In the genomic region with DNA sequence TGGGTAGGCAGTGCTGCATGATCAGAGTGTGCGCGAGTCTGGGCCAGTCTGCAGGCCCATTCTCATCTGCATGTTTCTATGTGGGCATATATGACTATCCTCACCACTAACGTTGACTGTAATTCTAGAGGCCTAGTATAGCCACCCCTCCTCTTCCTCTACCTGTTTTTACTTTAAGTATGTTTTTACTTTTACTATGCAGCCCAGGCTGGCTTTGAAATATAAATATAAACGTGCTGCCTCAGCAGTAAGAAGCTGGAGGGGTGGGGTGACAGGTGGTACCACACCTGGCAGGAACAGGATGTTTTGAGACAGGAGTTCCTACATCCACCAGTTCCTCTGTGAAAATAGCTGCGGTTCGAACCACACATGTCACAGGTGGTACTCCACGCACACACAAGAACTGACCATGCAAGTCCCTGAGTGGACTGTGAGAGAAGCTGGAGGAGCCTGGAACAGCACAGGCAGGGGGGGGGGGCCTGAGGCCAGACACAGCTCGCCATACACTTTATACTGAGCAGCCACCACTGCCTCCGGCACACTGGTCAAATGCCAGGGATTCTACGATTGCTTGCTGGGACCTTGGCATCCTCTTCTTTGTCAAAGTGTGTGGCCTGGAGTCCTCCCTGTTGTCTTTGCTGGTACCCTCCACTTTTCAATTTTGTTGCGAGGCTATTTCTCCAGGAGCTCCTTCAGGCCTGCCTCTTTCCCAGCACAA, we compare ENCODE assay signal across 17 mouse cellular contexts.
DNase-seq lines count a peak whose midpoint lies in the region; ATAC-seq and TF ChIP-seq lines count a peak whose summit lies in the region.
"Had no signal": no experiment of that assay in that cellular context is flagged by ENCODE, and none has a peak within 500 bp of the region (broad histone marks: within the 10 kb centered on the region; RNA-seq: fewer than 3 reads in every experiment).

No protein-coding gene starts in this region.

- no peaks in the 10 kb centered on the region for H3K79me2 ChIP-seq in heart, adult 2 months (replicated peaks; ENCODE audit: control insufficient read depth, insufficient read depth, low read length)

- intact Hi-C loops in heart, adult 2 months (cut with DNase I): no loop called here

- TF ChIP-seq EP300 in heart, adult 2 months (IDR thresholded peaks at IDR 0.05; ENCODE audit: insufficient read depth, low read depth, low read length): no peak

- peak; percentile 14 to 36 for DNase-seq in heart, adult 2 months
- no peak for DNase-seq in heart, embryonic 10.5 days (ENCODE audit: low spot score)
- peak; percentile 27 for DNase-seq in testis, postnatal 14 days (ENCODE audit: low spot score)
- no peak for DNase-seq in testis, postnatal 10 days (ENCODE audit: low spot score)
- no peak for DNase-seq in urinary bladder, postnatal 10 days (ENCODE audit: low spot score)
- no peak for DNase-seq in right cerebral cortex, adult 18-20 months
- no peak for DNase-seq in embryo, embryonic 9.5 days (ENCODE audit: extremely low spot score)
- DNase-seq: adrenal gland, postnatal 36 days; cerebellum, adult 2 months; heart, postnatal 4 days; kidney, adult 18-20 months; right cerebral cortex, postnatal 14 days had no signal

- WGBS in heart, adult 2 months: 82% methylated on average over 11 of the region's 11 CpGs
- WGBS in heart, embryonic 10.5 days: 88% methylated on average over 11 of the region's 11 CpGs

- peaks cover 1% of the 10 kb centered on the region; the same call in 1 of the 2 replicates for H3K4me1 ChIP-seq in heart, adult 2 months (ENCODE audit: control insufficient read depth, insufficient read depth, low read length)
- peaks cover 11% of the 10 kb centered on the region for H3K4me1 ChIP-seq in heart, embryonic 10.5 days
- H3K4me1 ChIP-seq: forebrain, embryonic 15.5 days had no signal

- no peaks in the 10 kb centered on the region for H3K27me3 ChIP-seq in heart, adult 2 months (ENCODE audit: control insufficient read depth, insufficient read depth, low read length)
- no peaks in the 10 kb centered on the region for H3K27me3 ChIP-seq in heart, embryonic 10.5 days (ENCODE audit: insufficient read depth, poor library complexity, severe bottlenecking)
- H3K27me3 ChIP-seq: embryonic facial prominence, embryonic 13.5 days; forebrain, embryonic 15.5 days had no signal

- no peaks in the 10 kb centered on the region for H3K36me3 ChIP-seq in heart, adult 2 months (ENCODE audit: control insufficient read depth, insufficient read depth, low read length)
- 0 out of 2 replicates have a peak, but pooled peaks cover 3% of the 10 kb centered on the region for H3K36me3 ChIP-seq in heart, embryonic 10.5 days
- H3K36me3 ChIP-seq: forebrain, embryonic 15.5 days had no signal

- H3K27ac ChIP-seq in heart, adult 2 months: no peak overlapping the region
- no peak overlapping the region for H3K27ac ChIP-seq in heart, embryonic 10.5 days
- H3K27ac ChIP-seq: forebrain, embryonic 15.5 days; liver, embryonic 14.5 days had no signal

- ATAC-seq in neutrophil, adult 5-6 weeks (ENCODE audit: extremely low read depth, insufficient number of reproducible peaks, low FRiP score, poor library complexity, severe bottlenecking): peak; percentile 45
- ATAC-seq: forebrain, embryonic 15.5 days had no signal

- no peaks in the 10 kb centered on the region for H3K9me3 ChIP-seq in heart, embryonic 10.5 days
- H3K9me3 ChIP-seq: forebrain, embryonic 15.5 days had no signal

- no peak overlapping the region for H3K4me3 ChIP-seq in heart, adult 2 months
- H3K4me3 ChIP-seq in heart, embryonic 10.5 days: no peak overlapping the region
- H3K4me3 ChIP-seq: embryonic facial prominence, embryonic 13.5 days; forebrain, embryonic 15.5 days; megakaryocyte, embryonic 14.5 days had no signal

- H3K9ac ChIP-seq in heart, adult 2 months (ENCODE audit: low read depth, low read length): no peak overlapping the region
- H3K9ac ChIP-seq: embryonic facial prominence, embryonic 13.5 days; forebrain, embryonic 15.5 days; liver, embryonic 14.5 days had no signal

- TF ChIP-seq POLR2A in heart, adult 2 months (IDR thresholded peaks at IDR 0.05; ENCODE audit: insufficient read depth, low read depth, low read length): no peak

- TF ChIP-seq CTCF in heart, adult 2 months (IDR thresholded peaks at IDR 0.05): no peak

Comparison
In these comparisons a context has a peak if more than half of its experiments do, and no peak if none do; other contexts are left out.
1. DNase-seq: peak in heart, adult 2 months (2 of 2) and testis, postnatal 14 days (single experiment); none in heart, embryonic 10.5 days (single experiment), testis, postnatal 10 days (single experiment), urinary bladder, postnatal 10 days (single experiment), right cerebral cortex, adult 18-20 months (single experiment) and embryo, embryonic 9.5 days (single experiment).